Comparison of ENCODE assay signal across 9 mouse cellular contexts in the genomic region with DNA sequence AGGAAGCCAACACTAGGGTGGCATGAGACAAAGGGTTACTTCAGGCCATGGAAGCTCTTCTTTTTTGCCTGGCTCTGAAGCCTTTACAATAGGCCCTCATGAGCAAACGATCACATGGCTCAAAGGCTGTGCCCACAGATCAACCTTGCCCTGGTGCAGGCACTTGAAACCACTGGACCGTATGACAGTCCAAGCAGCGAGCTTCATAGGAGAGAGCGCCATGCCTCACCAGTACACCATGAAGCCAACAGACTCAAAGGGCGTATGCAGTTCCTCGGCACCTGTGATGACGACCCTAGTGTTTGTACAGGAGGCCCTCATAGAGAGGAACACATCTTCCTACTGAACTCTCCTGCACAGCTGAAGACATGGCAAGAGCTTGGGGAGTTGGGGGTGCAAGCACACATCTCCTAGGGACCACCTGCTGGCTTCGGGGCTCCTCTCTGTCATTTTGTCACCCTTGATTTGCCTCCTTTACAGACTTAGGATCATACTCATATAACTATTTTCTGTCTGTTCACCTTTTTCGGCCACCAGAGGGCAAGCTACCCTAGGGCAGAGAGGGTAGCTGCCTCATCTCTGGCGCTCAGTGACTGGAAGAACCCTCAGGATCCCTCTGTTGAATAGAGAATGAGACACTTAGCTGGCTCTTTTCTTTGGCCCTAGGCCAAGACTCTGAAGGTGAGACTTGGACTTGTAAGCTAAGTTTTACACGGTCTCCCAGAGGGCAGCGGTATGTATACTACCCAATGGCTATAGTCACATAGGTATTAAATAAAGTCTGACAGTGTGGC.
DNase-seq lines count a peak whose midpoint lies in the region; ATAC-seq and TF ChIP-seq lines count a peak whose summit lies in the region.
"Had no signal": no experiment of that assay in that cellular context is flagged by ENCODE, and none has a peak within 500 bp of the region (broad histone marks: within the 10 kb centered on the region; RNA-seq: fewer than 3 reads in every experiment).

No protein-coding gene starts in this region.

- peak; percentile 68; the same call in 1 of the 2 replicates for ATAC-seq in limb, embryonic 13.5 days (ENCODE audit: low FRiP score, low read depth)
- no peak for ATAC-seq in neural tube, embryonic 11.5 days (ENCODE audit: insufficient read depth, low FRiP score, low TSS enrichment)
- ATAC-seq in stomach, postnatal 0 days (ENCODE audit: low FRiP score, low TSS enrichment) = peak; percentile 35; the same call in 1 of the 2 replicates

- H3K27me3 ChIP-seq in limb, embryonic 13.5 days = no peaks in the 10 kb centered on the region
- H3K27me3 ChIP-seq in neural tube, embryonic 11.5 days (ENCODE audit: control insufficient read depth, insufficient read depth, low read length) = no peaks in the 10 kb centered on the region
- no peaks in the 10 kb centered on the region for H3K27me3 ChIP-seq in stomach, postnatal 0 days (ENCODE audit: control insufficient read depth, insufficient read depth, low read length)

- H3K4me3 ChIP-seq in limb, embryonic 13.5 days = no peak overlapping the region
- H3K4me3 ChIP-seq in neural tube, embryonic 11.5 days (ENCODE audit: low read depth, low read length) = no peak overlapping the region
- no peak overlapping the region for H3K4me3 ChIP-seq in stomach, postnatal 0 days (ENCODE audit: low read depth, low read length)

- H3K4me1 ChIP-seq in limb, embryonic 13.5 days = peaks cover 23% of the 10 kb centered on the region
- no peaks in the 10 kb centered on the region for H3K4me1 ChIP-seq in neural tube, embryonic 11.5 days (ENCODE audit: control insufficient read depth, insufficient read depth, low read length)
- H3K4me1 ChIP-seq in stomach, postnatal 0 days (replicated peaks; ENCODE audit: control insufficient read depth, insufficient read depth) = no peaks in the 10 kb centered on the region

- H3K9ac ChIP-seq in limb, embryonic 13.5 days = no peak overlapping the region
- H3K9ac ChIP-seq in neural tube, embryonic 11.5 days (ENCODE audit: low read length) = no peak overlapping the region
- no peak overlapping the region for H3K9ac ChIP-seq in stomach, postnatal 0 days (ENCODE audit: low read length)

- no peak overlapping the region for H3K4me2 ChIP-seq in limb, embryonic 13.5 days (replicated peaks)
- H3K4me2 ChIP-seq in neural tube, embryonic 11.5 days (ENCODE audit: low read depth) = no peak overlapping the region
- H3K4me2 ChIP-seq in stomach, postnatal 0 days (replicated peaks; ENCODE audit: low read depth) = no peak overlapping the region

- peak; percentile 85 for TF ChIP-seq CTCF in stomach, postnatal 0 days (IDR thresholded peaks at IDR 0.05; ENCODE audit: low read depth)

- peaks cover 96% of the 10 kb centered on the region for H3K36me3 ChIP-seq in limb, embryonic 13.5 days
- H3K36me3 ChIP-seq in neural tube, embryonic 11.5 days (ENCODE audit: control insufficient read depth, insufficient read depth, low read length) = peaks cover 33% of the 10 kb centered on the region
- peaks cover 43% of the 10 kb centered on the region for H3K36me3 ChIP-seq in stomach, postnatal 0 days (ENCODE audit: control insufficient read depth, insufficient read depth, low read length)

- no peak overlapping the region for H3K27ac ChIP-seq in limb, embryonic 13.5 days
- no peak overlapping the region for H3K27ac ChIP-seq in neural tube, embryonic 11.5 days (ENCODE audit: low read depth, low read length)
- no peak overlapping the region for H3K27ac ChIP-seq in stomach, postnatal 0 days (replicated peaks)
- H3K27ac ChIP-seq: macrophage had no signal

- no peak for TF ChIP-seq EP300 in stomach, postnatal 0 days (optimal IDR thresholded peaks at IDR 0.05)

- peak; percentile 5 to 11 for DNase-seq in urinary bladder, adult 18-20 months (ENCODE audit: low spot score in 2 of 2)
- DNase-seq in urinary bladder, adult 2 months (ENCODE audit: low spot score) = no peak
- DNase-seq in cerebellum, adult 18-20 months = peak; percentile 60 to 62
- DNase-seq in forelimb bud, embryonic 11.5 days (ENCODE audit: low read depth, low spot score) = peak; percentile 32
- DNase-seq in induced T-regulatory cell, adult 2 months (ENCODE audit: low read depth) = peak; percentile 77
- DNase-seq in neural tube, embryonic 11.5 days (ENCODE audit: low spot score) = peak; percentile 43
- DNase-seq in stomach, postnatal 0 days (ENCODE audit: low spot score) = peak; percentile 44

- no peaks in the 10 kb centered on the region for H3K9me3 ChIP-seq in limb, embryonic 13.5 days
- no peaks in the 10 kb centered on the region for H3K9me3 ChIP-seq in neural tube, embryonic 11.5 days (ENCODE audit: control insufficient read depth, low read length)
- no peaks in the 10 kb centered on the region for H3K9me3 ChIP-seq in stomach, postnatal 0 days (ENCODE audit: control insufficient read depth, low read length)

- 77% methylated on average over 12 of the region's 12 CpGs for WGBS in limb, embryonic 13.5 days
- 87% methylated on average over 12 of the region's 12 CpGs for WGBS in neural tube, embryonic 11.5 days
- WGBS in stomach, postnatal 0 days = 77% methylated on average over 12 of the region's 12 CpGs
